In genomic region chr19:28011396-28011717, GRCm38 (mm10) we compare ENCODE assay signal across 8 mouse cellular contexts. TPM values are rescaled to one million over a fixed set of nuclear protein-coding genes. Genes with fewer than 3 reads are reported as not detected.
A peak's percentile ranks its signal among the peaks of the same experiment; 100 is the strongest.
DNase-seq lines count a peak whose midpoint lies in the region; ATAC-seq and TF ChIP-seq lines count a peak whose summit lies in the region.

No protein-coding gene starts in this region.

- intact Hi-C loops in heart, postnatal 14 days (cut with DNase I), result loop anchor here (5.0 kb wide), 1 partner anchor 569 kb away; no protein-coding TSS in a partner anchor

- peak overlapping the region; percentile 97 for H3K27ac ChIP-seq in ES-E14 (ENCODE audit: insufficient read depth, low read depth, low read length, poor library complexity, severe bottlenecking)
- peak overlapping the region; percentile 100 for H3K27ac ChIP-seq in forebrain, embryonic 14.5 days (ENCODE audit: low read depth, low read length)
- H3K27ac ChIP-seq in liver, embryonic 16.5 days (ENCODE audit: low read length), result peak overlapping the region; percentile 99
- H3K27ac ChIP-seq in neural tube, embryonic 12.5 days, result peak overlapping the region; percentile 99
- H3K27ac ChIP-seq in testis, adult 2 months (ENCODE audit: control insufficient read depth, insufficient read depth, low read depth, low read length), result peak overlapping the region; percentile 97

- under 1% methylated on average over 30 of the region's 30 CpGs for WGBS in forebrain, embryonic 14.5 days
- 0% methylated on average over 30 of the region's 30 CpGs for WGBS in large intestine, adult 2 months
- WGBS in liver, embryonic 16.5 days (ENCODE audit: insufficient replicate concordance), result under 1% methylated on average over 28 of the region's 30 CpGs
- 0% methylated on average over 28 of the region's 30 CpGs for WGBS in neural tube, embryonic 12.5 days

- no peak for TF ChIP-seq CTCF in testis, adult 2 months (IDR thresholded peaks at IDR 0.05; ENCODE audit: control insufficient read depth, insufficient read depth, insufficient replicate concordance, low read depth, low read length)

- H3K27me3 ChIP-seq in forebrain, embryonic 14.5 days (replicated peaks; ENCODE audit: control insufficient read depth, insufficient read depth, low read length), result no peaks in the 10 kb centered on the region
- no peaks in the 10 kb centered on the region for H3K27me3 ChIP-seq in liver, embryonic 16.5 days (ENCODE audit: control insufficient read depth, insufficient read depth, low read depth, low read length)
- no peaks in the 10 kb centered on the region for H3K27me3 ChIP-seq in neural tube, embryonic 12.5 days (replicated peaks)
- no peaks in the 10 kb centered on the region for H3K27me3 ChIP-seq in testis, adult 2 months (ENCODE audit: control insufficient read depth, insufficient read depth, low read length)

- in situ Hi-C loops in ES-E14 (cut with MboI; ENCODE audit: low sequenced_read_pairs in 2 of 2, unreplicated experiment in 2 of 2), result no loop called here

- H3K9ac ChIP-seq in ES-E14 (ENCODE audit: insufficient read depth, low read depth, low read length, poor library complexity, severe bottlenecking), result peak overlapping the region; percentile 98
- H3K9ac ChIP-seq in forebrain, embryonic 14.5 days (ENCODE audit: low read length), result peak overlapping the region; percentile 93
- peak overlapping the region; percentile 96 for H3K9ac ChIP-seq in liver, embryonic 16.5 days (ENCODE audit: low read depth, low read length)
- H3K9ac ChIP-seq in neural tube, embryonic 12.5 days, result peak overlapping the region; percentile 96

- DNase-seq in ES-E14 (ENCODE audit: low read depth, low spot score), result peak; percentile 91
- DNase-seq in forebrain, embryonic 14.5 days (ENCODE audit: low spot score), result peak; percentile 98
- DNase-seq in heart, postnatal 14 days, result peak; percentile 93 to 94
- DNase-seq in large intestine, adult 2 months (ENCODE audit: low read depth, low spot score), result peak; percentile 45

- peaks cover 0 to 6% of the 10 kb centered on the region in 2 experiments; a peak in 2 of 4 replicates for H3K4me1 ChIP-seq in ES-E14 (ENCODE audit: control insufficient read depth in 2 of 2, insufficient read depth in 2 of 2, low read length in 2 of 2, poor library complexity in 1 of 2)
- H3K4me1 ChIP-seq in forebrain, embryonic 14.5 days (ENCODE audit: control insufficient read depth, insufficient read depth, low read length), result peaks cover 6% of the 10 kb centered on the region
- H3K4me1 ChIP-seq in liver, embryonic 16.5 days (ENCODE audit: control insufficient read depth, low read depth, low read length), result peaks cover 8% of the 10 kb centered on the region
- H3K4me1 ChIP-seq in neural tube, embryonic 12.5 days, result peaks cover 8% of the 10 kb centered on the region; the same call in 1 of the 2 replicates
- peaks cover 3% of the 10 kb centered on the region; the same call in 1 of the 2 replicates for H3K4me1 ChIP-seq in testis, adult 2 months (ENCODE audit: control insufficient read depth, insufficient read depth, low read length)

- TF ChIP-seq POLR2A in testis, adult 2 months (IDR thresholded peaks at IDR 0.05; ENCODE audit: control insufficient read depth, low read depth, low read length), result peak; percentile 99

- ATAC-seq in cerebellum, adult (ENCODE audit: insufficient number of reproducible peaks, low FRiP score, low TSS enrichment), result peak; percentile 90
- ATAC-seq in forebrain, embryonic 14.5 days, result peak; percentile 98
- peak; percentile 97 for ATAC-seq in liver, embryonic 16.5 days (ENCODE audit: low read depth)
- peak; percentile 99 for ATAC-seq in neural tube, embryonic 12.5 days (ENCODE audit: low FRiP score, low read depth)

- H3K4me2 ChIP-seq in forebrain, embryonic 14.5 days (ENCODE audit: low read length), result peak overlapping the region; percentile 40; the same call in 1 of the 2 replicates
- peak overlapping the region; percentile 96 for H3K4me2 ChIP-seq in liver, embryonic 16.5 days (ENCODE audit: low read depth, low read length)
- peak overlapping the region; percentile 71 for H3K4me2 ChIP-seq in neural tube, embryonic 12.5 days (replicated peaks)

- no peaks in the 10 kb centered on the region for H3K36me3 ChIP-seq in ES-E14 (ENCODE audit: control insufficient read depth, insufficient read depth, low read length, poor library complexity, severe bottlenecking)
- no peaks in the 10 kb centered on the region for H3K36me3 ChIP-seq in forebrain, embryonic 14.5 days (ENCODE audit: control insufficient read depth, insufficient read depth, low read length)
- no peaks in the 10 kb centered on the region for H3K36me3 ChIP-seq in liver, embryonic 16.5 days (ENCODE audit: control insufficient read depth, insufficient read depth)
- no peaks in the 10 kb centered on the region for H3K36me3 ChIP-seq in neural tube, embryonic 12.5 days
- no peaks in the 10 kb centered on the region for H3K36me3 ChIP-seq in testis, adult 2 months (ENCODE audit: control insufficient read depth, insufficient read depth, low read length)

- H3K9me3 ChIP-seq in ES-E14 (ENCODE audit: control insufficient read depth, insufficient read depth, low read depth, low read length), result no peaks in the 10 kb centered on the region
- H3K9me3 ChIP-seq in forebrain, embryonic 14.5 days (replicated peaks; ENCODE audit: control insufficient read depth, low read length), result no peaks in the 10 kb centered on the region
- no peaks in the 10 kb centered on the region for H3K9me3 ChIP-seq in liver, embryonic 16.5 days (replicated peaks; ENCODE audit: control insufficient read depth, low read length)
- no peaks in the 10 kb centered on the region for H3K9me3 ChIP-seq in neural tube, embryonic 12.5 days

- peak overlapping the region; percentile 84 to 85 for H3K4me3 ChIP-seq in ES-E14 (ENCODE audit: insufficient read depth in 1 of 2, low read depth in 1 of 2, low read length in 2 of 2, poor library complexity in 1 of 2, severe bottlenecking in 1 of 2)
- peak overlapping the region; percentile 89 for H3K4me3 ChIP-seq in forebrain, embryonic 14.5 days (ENCODE audit: low read depth, low read length)
- H3K4me3 ChIP-seq in liver, embryonic 16.5 days (ENCODE audit: low read depth, low read length), result peak overlapping the region; percentile 97
- H3K4me3 ChIP-seq in neural tube, embryonic 12.5 days, result peak overlapping the region; percentile 89
- H3K4me3 ChIP-seq in testis, adult 2 months (ENCODE audit: control insufficient read depth, low read depth, low read length), result peak overlapping the region; percentile 95

TF ChIP-seq in ES-E14, 5 proteins besides CTCF, POLR2A, EP300 and RAD21:
- TF ChIP-seq MAFK (IDR thresholded peaks at IDR 0.05; ENCODE audit: insufficient read depth, low read depth, low read length) (peak; percentile 35; the same call in 1 of the 2 replicates), ZNF384 (IDR thresholded peaks at IDR 0.05; ENCODE audit: low read depth, low read length) (no peak), ZC3H11A (IDR thresholded peaks at IDR 0.05; ENCODE audit: borderline replicate concordance, low read depth, low read length) (no peak), HCFC1 (IDR thresholded peaks at IDR 0.05; ENCODE audit: borderline replicate concordance, insufficient read depth, low read length) (peak; percentile 50; the same call in 1 of the 2 replicates)

RNA-seq across cellular contexts. Expression of gene Rfx3, which starts 0.4 kb away (rescaled TPM):
- 3.2 and 4.6 TPM in 2 replicates for total RNA-seq in ES-E14 (2012; rRNA removed)
- polyA plus RNA-seq in forebrain, embryonic 14.5 days (2014; fragmentation: Nextera tagmentation; extraction: Ambion mirVana), result 25.1 and 30.6 TPM in 2 replicates
- total RNA-seq in heart, postnatal 14 days (2021), result 1 to 10 TPM; 4.7 to 6.0 TPM
- 0.62 and 1.2 TPM in 2 replicates for polyA plus RNA-seq in large intestine, adult 2 months (2012; rRNA removed)
- polyA plus RNA-seq in liver, embryonic 16.5 days (2015; fragmentation: Nextera tagmentation; extraction: Ambion mirVana), result 1.8 and 2.0 TPM in 2 replicates
- 26.8 and 26.9 TPM in 2 replicates for polyA plus RNA-seq in neural tube, embryonic 12.5 days (2016; fragmentation: Nextera tagmentation; extraction: Ambion mirVana)
- 29.7 and 30.2 TPM in 2 replicates for polyA plus RNA-seq in testis, adult 2 months (2012; rRNA removed)

Comparison
In these comparisons a context has a peak if more than half of its experiments do, and no peak if none do; other contexts are left out.
1. Peak in every context shown above with its lines: DNase-seq, ATAC-seq, H3K4me3 ChIP-seq and H3K27ac ChIP-seq.
2. DNase-seq: peak in every context shown above with its lines; median percentile 98 in forebrain, embryonic 14.5 days; 94 in heart, postnatal 14 days; 91 in ES-E14; 45 in large intestine, adult 2 months.
3. H3K4me2 ChIP-seq: peak in every context shown above with its lines; median percentile 96 in liver, embryonic 16.5 days; 71 in neural tube, embryonic 12.5 days; 40 in forebrain, embryonic 14.5 days.